Mouse (Mus musculus) midbrain, embryonic 13.5 days (tissue): ENCODE data around the gene Prr15. TPM values are rescaled to one million over a fixed set of nuclear protein-coding genes. Genes with fewer than 3 reads are reported as not detected.

Experiments
- ATAC-seq: fragments of 200-750 bp; cut with Nextera tagmentation; 2 replicates; pipeline ENCODE4 v1.8.0; 2017; ENCODE audit warnings: mild to moderate bottlenecking, moderate TSS enrichment, moderate library complexity
- H3K27ac ChIP-seq: fragments of 300-500 bp; sonication (generic); 2 replicates; pipeline ENCODE4 v1.5.1; 2015; ENCODE audit warnings: inconsistent platforms, mild to moderate bottlenecking, moderate library complexity
- H3K27me3 ChIP-seq: fragments of 300-500 bp; sonication (generic); 2 replicates; pipeline ENCODE4 v1.6.1; 2015; ENCODE audit warnings: mild to moderate bottlenecking, inconsistent platforms
- H3K36me3 ChIP-seq: fragments of 300-500 bp; sonication (generic); 2 replicates; pipeline ENCODE4 v1.6.1; 2015; ENCODE audit warnings: mild to moderate bottlenecking, inconsistent platforms
- H3K4me1 ChIP-seq: fragments of 300-500 bp; sonication (generic); replicated peaks from 2 replicates; pipeline ENCODE4 v1.6.1; 2015; ENCODE audit warnings: inconsistent platforms
- H3K4me2 ChIP-seq: fragments of 300-500 bp; sonication (generic); replicated peaks from 2 replicates; pipeline ENCODE4 v1.6.1; 2015; ENCODE audit warnings: moderate library complexity, mild to moderate bottlenecking, inconsistent platforms
- H3K4me3 ChIP-seq: fragments of 300-500 bp; sonication (generic); replicated peaks from 2 replicates; pipeline ENCODE4 v1.5.1; 2015; ENCODE audit warnings: mild to moderate bottlenecking, inconsistent platforms
- H3K9ac ChIP-seq: fragments of 300-500 bp; sonication (generic); replicated peaks from 2 replicates; pipeline ENCODE4 v1.6.1; 2015; ENCODE audit warnings: mild to moderate bottlenecking, inconsistent platforms
- H3K9me3 ChIP-seq: fragments of 300-500 bp; sonication (generic); 2 replicates; pipeline ENCODE4 v1.6.1; 2016; ENCODE audit warnings: mild to moderate bottlenecking, inconsistent platforms
- WGBS: fragments of 180-500 bp; shearing (Covaris S2); methylation state at CpG from one replicate; pipeline ENCODE4 v1.1.7; 2015; 5-methylcytosine and 5-hydroxymethylcytosine counted together
- polyA plus RNA-seq: library from polyadenylated mRNA; unstranded; fragments of >200 nt; fragmentation: Nextera tagmentation; extraction: Ambion mirVana; gene quantifications from 2 replicates; pipeline ENCODE4 v1.2.1, GENCODE M21; 2015

Gene Prr15
- polyA plus RNA-seq, 1 experiment from 2014 or later = 1.6 TPM

- ATAC-seq = no peak
- Histone ChIP-seq H3K27ac (no peak overlapping the region), H3K9ac (no peak overlapping the region), H3K27me3 (peaks cover 32% of the 10 kb centered on the region), H3K36me3 (no peaks in the 10 kb centered on the region), H3K9me3 (no peaks in the 10 kb centered on the region), H3K4me3 (no peak overlapping the region), H3K4me1 (peaks cover 31% of the 10 kb centered on the region), H3K4me2 (no peak overlapping the region)
- WGBS = 39% methylated on average over 11 of the region's 11 CpGs
These were observed 7.5 kb downstream of the Prr15 start for GRCm38 (mm10) chr6:54333116-54333651.

DNA sequence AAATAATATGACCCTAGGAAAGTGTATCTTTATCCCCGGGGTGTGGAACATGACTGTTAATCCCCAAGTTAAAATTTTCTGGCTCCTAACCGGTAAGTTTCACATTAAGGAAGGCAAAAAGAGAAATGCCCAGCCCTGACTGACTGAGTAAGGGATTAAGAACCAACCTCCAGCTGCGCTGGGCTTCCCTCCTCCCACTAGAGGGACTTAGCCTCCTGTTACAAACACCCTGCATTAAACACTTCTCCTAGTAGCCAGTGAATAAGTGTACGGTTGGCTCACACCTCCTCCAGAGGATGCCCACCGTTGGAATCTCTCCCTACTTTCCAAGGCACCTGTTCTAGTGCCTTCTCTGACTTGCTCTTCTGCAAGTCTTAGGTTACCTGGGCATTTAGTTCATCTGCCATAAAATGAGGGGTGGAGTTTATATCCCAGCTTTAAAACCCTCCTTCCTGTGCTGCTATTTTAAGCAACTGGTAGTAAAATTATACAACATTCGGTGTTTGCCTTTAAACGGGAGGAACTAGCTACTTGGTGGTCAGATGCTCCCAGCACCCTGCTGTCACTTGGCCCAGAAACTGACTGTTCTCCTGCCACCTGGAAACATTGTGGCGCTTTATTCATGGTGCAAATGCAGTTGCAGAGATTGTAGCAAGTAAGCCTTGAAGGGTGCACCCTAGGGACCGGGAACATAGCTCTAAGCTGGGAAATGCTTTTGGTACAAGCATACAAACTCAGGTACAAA, 8.2 kb downstream of the Prr15 start:
- ATAC-seq = no peak
- Histone ChIP-seq H3K9me3 (no peaks in the 10 kb centered on the region), H3K4me1 (peaks cover 31% of the 10 kb centered on the region)

DNA sequence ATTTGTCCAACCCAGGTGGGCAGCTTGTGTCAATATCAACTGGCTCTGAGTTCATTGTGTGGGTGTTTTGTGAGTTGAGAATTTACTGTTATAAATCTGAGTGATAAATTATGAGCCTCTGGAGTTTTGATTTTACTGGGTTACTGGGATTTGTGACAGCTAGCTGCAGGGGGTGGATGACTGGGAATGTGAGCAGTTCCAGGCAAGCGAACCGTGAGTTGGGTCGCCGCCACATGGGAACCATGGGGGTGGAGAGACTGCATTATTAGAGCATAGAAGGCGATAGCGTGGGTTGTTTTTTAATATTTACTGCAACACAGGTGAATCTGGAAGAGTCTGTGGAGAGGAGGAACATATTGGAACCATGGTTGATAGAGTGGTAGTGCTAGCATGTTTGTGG, 11.7 kb downstream of the Prr15 start:
- ATAC-seq = no peak
- no peaks in the 10 kb centered on the region for H3K9me3 ChIP-seq
- no peak overlapping the region for H3K9ac ChIP-seq
- peaks cover 8% of the 10 kb centered on the region; the same call in 1 of the 2 replicates for H3K27me3 ChIP-seq
- no peak overlapping the region for H3K4me2 ChIP-seq
- H3K27ac ChIP-seq = no peak overlapping the region
- H3K36me3 ChIP-seq = no peaks in the 10 kb centered on the region
- peaks cover 17% of the 10 kb centered on the region for H3K4me1 ChIP-seq
- H3K4me3 ChIP-seq = no peak overlapping the region
- WGBS = 88% methylated on average over 6 of the region's 6 CpGs

More for the DNA sequence above, 8.2 kb downstream of the Prr15 start:
- Histone ChIP-seq H3K9ac (no peak overlapping the region), H3K4me2 (no peak overlapping the region), H3K36me3 (no peaks in the 10 kb centered on the region), H3K27me3 (peaks cover 26% of the 10 kb centered on the region), H3K27ac (no peak overlapping the region), H3K4me3 (no peak overlapping the region)
- WGBS = 34% methylated on average over 9 of the region's 9 CpGs

DNA sequence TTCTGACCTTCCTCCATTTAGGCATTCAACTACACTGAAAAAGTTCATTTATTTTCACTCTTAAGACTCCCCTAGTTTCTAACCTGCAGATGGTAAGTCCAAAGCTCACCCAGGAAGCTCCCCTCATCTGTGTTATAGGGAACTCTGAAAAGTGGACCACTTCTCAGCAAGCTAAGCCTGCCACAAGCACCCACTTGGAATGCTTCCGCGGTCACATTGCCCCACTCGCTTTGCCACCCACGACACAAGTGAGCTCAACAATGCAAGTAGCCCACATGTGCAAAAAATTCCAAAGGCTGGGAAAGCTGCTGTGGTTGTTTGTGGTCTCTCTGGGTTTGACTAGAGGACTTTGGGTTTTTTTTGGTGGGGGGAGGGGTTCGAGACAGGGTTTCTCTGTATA, 15.5 kb downstream of the Prr15 start:
- Histone ChIP-seq H3K4me3 (no peak overlapping the region), H3K27me3 (no peaks in the 10 kb centered on the region), H3K9ac (no peak overlapping the region), H3K27ac (no peak overlapping the region), H3K4me1 (no peaks in the 10 kb centered on the region), H3K36me3 (no peaks in the 10 kb centered on the region), H3K4me2 (no peak overlapping the region), H3K9me3 (no peaks in the 10 kb centered on the region)
- ATAC-seq = no peak
- WGBS = 90% methylated on average over 5 of the region's 5 CpGs

- no peaks in the 10 kb centered on the region for H3K36me3 ChIP-seq
- H3K9me3 ChIP-seq = no peaks in the 10 kb centered on the region
- no peak overlapping the region for H3K4me3 ChIP-seq
- H3K27ac ChIP-seq = no peak overlapping the region
- no peaks in the 10 kb centered on the region for H3K4me1 ChIP-seq
- no peak overlapping the region for H3K9ac ChIP-seq
- ATAC-seq = no peak
- H3K4me2 ChIP-seq = no peak overlapping the region
- WGBS = 89% methylated on average over 10 of the region's 10 CpGs
- H3K27me3 ChIP-seq = no peaks in the 10 kb centered on the region
These were observed 16.6 kb downstream of the Prr15 start for GRCm38 (mm10) chr6:54342223-54342622.

DNA sequence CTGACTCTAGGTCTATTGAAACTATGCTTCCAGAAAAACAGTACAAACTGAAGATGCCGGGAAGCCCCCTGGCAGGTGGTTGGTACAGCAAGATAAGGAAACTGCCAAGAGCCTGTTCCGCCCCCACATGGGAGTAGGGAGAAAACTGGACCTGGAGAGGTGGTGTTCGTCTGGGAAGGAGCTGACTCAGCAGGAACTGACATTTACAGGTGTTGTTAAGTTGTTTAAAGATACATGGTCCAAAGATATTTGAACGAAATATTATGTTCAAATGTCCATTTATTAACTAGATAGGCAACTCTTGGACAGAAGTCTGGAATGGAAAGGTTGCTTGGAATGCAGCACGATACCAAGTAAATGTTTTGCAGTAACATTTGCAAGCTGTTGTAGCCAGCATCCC, 26.2 kb downstream of the Prr15 start:
- no peaks in the 10 kb centered on the region for H3K36me3 ChIP-seq
- WGBS = 88% methylated on average over 5 of the region's 5 CpGs
- H3K4me3 ChIP-seq = no peak overlapping the region
- H3K4me2 ChIP-seq = no peak overlapping the region
- H3K9ac ChIP-seq = no peak overlapping the region
- no peak overlapping the region for H3K27ac ChIP-seq
- ATAC-seq = no peak
- no peaks in the 10 kb centered on the region for H3K27me3 ChIP-seq
- H3K9me3 ChIP-seq = no peaks in the 10 kb centered on the region
- H3K4me1 ChIP-seq = peaks cover 5% of the 10 kb centered on the region; the same call in 1 of the 2 replicates

DNA sequence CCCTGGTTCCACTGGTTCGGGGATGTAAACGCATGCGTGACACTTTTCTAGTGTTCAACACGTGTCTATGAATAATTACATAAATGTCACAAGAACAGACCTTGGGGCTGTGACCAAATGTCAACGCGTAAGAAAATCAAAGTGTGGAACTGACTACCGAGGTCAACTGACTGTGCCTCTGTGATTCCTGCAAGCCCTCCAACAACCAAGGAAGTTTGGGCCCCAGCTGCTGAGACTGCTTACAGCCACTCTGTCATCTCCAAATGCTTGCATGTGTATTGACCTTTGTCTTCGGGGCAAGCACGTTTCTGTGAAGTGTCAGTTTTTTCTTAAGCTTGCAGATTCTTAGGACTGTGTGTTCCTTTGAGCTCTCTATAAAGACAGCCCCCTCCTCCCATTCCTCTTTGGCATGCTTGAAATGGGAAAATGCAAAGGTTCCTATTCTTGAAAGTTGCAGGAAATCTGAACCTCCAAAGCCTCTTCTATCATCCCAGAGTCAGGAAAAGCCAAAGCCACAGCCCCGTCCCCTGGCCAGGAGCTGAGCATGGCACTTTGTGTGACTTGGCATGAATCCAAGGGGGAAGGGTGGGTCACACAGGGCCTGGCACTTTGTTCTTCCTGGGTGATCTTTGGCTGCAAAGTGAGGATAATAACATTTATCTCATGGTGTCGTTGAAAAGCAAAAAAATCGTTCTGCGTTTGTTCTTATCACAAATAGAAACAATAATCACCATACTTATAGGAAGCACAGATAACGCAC, 27.5 kb downstream of the Prr15 start:
- no peak overlapping the region for H3K4me2 ChIP-seq
- H3K36me3 ChIP-seq = no peaks in the 10 kb centered on the region
- H3K27ac ChIP-seq = no peak overlapping the region
- no peak overlapping the region for H3K4me3 ChIP-seq
- H3K9me3 ChIP-seq = no peaks in the 10 kb centered on the region
- no peak for ATAC-seq
- no peak overlapping the region for H3K9ac ChIP-seq
- peaks cover 5% of the 10 kb centered on the region; the same call in 1 of the 2 replicates for H3K4me1 ChIP-seq
- WGBS = 72% methylated on average over 14 of the region's 14 CpGs
- H3K27me3 ChIP-seq = no peaks in the 10 kb centered on the region

GRCm38 (mm10) chr6:54353698-54354097, 28.1 kb downstream of the Prr15 start:
- peaks cover 5% of the 10 kb centered on the region; the same call in 1 of the 2 replicates for H3K4me1 ChIP-seq
- ATAC-seq = no peak

DNA sequence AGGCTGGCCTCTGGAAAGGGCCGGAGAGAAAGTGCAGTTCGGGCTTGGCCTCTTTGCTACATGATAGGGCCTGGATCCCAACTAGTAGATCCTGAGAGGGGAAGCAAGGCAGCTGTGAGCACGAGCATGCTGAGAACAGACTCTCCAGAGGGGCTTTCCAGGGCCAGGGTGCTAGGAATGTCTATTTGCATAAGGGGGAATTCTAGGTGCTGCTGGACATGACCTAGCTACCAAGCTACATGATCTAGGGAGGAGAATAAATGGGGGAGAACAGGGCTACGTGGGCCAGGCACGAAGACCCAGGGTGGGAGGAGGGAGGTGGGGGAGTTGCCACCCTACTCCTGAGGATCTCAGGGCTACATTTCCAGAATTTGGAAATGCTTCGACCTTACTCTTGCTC, 30.0 kb downstream of the Prr15 start:
- no peak overlapping the region for H3K4me2 ChIP-seq
- no peaks in the 10 kb centered on the region for H3K36me3 ChIP-seq
- no peak overlapping the region for H3K9ac ChIP-seq
- H3K27ac ChIP-seq = no peak overlapping the region
- H3K4me1 ChIP-seq = peaks cover 5% of the 10 kb centered on the region; the same call in 1 of the 2 replicates
- no peak overlapping the region for H3K4me3 ChIP-seq
- no peaks in the 10 kb centered on the region for H3K27me3 ChIP-seq
- peaks cover 3% of the 10 kb centered on the region; the same call in 1 of the 2 replicates for H3K9me3 ChIP-seq
- no peak for ATAC-seq
- WGBS = 89% methylated on average over 6 of the region's 6 CpGs

More at GRCm38 (mm10) chr6:54353698-54354097, 28.1 kb downstream of the Prr15 start:
- no peak overlapping the region for H3K4me3 ChIP-seq
- H3K9me3 ChIP-seq = no peaks in the 10 kb centered on the region
- no peak overlapping the region for H3K27ac ChIP-seq
- H3K4me2 ChIP-seq = no peak overlapping the region
- no peaks in the 10 kb centered on the region for H3K27me3 ChIP-seq
- 87% methylated on average over 5 of the region's 5 CpGs for WGBS
- no peaks in the 10 kb centered on the region for H3K36me3 ChIP-seq
- H3K9ac ChIP-seq = no peak overlapping the region

DNA sequence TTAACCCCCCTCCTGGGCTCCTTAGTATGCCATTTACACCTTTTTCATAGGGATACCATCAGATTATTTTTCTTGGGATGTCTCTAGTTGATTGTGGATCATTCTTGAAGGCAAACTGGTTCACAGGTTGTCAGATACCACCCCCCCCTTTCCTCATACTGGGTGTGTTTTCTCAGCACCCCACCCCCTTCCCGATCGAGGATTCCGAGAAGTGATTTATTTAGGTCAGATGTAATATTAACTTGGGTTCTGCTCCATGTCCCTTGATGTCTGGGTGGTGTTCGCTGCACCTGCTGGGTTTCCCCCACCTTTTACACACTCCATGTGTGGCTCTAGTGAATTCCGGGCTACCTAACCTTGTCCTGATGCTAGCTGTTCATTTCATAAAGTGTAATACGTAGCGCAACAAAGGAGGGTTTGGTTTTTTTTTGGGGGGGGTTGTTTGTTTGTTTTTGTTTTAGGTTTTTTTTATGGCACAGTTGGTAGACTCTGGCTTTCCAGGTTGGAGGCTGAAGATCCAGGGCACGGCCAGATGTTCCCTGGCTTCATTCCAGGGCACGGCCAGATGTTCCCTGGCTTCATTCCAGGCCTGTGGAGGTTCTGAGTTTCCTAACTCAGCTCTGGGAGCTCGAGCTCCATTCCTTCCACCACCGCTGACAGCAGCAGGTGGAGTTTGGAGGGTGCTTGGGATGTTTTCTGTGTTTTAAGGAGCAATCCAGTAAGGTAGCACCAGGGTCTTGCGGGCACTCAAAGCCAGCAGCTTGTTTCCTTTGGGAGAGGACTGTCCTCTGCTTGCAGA, 37.1 kb downstream of the Prr15 start:
- Histone ChIP-seq H3K4me2 (no peak overlapping the region), H3K4me1 (0 out of 2 replicates have a peak, but pooled peaks cover 4% of the 10 kb centered on the region), H3K4me3 (no peak overlapping the region), H3K36me3 (no peaks in the 10 kb centered on the region), H3K9me3 (peaks cover 3% of the 10 kb centered on the region; the same call in 1 of the 2 replicates), H3K9ac (no peak overlapping the region), H3K27ac (no peak overlapping the region), H3K27me3 (no peaks in the 10 kb centered on the region)
- WGBS = 93% methylated on average over 12 of the region's 12 CpGs
- ATAC-seq = no peak

- ATAC-seq = no peak
- no peak overlapping the region for H3K4me3 ChIP-seq
- H3K4me1 ChIP-seq = 0 out of 2 replicates have a peak, but pooled peaks cover 4% of the 10 kb centered on the region
- H3K9me3 ChIP-seq = peaks cover under 1% of the 10 kb centered on the region; the same call in 1 of the 2 replicates
- H3K4me2 ChIP-seq = no peak overlapping the region
- no peaks in the 10 kb centered on the region for H3K36me3 ChIP-seq
- 0 out of 2 replicates have a peak, but pooled peaks cover 3% of the 10 kb centered on the region for H3K27me3 ChIP-seq
- no peak overlapping the region for H3K27ac ChIP-seq
- WGBS = 42% methylated on average over 12 of the region's 12 CpGs
- no peak overlapping the region for H3K9ac ChIP-seq
These were observed 38.9 kb downstream of the Prr15 start for GRCm38 (mm10) chr6:54364406-54365136.
